Mouse (Mus musculus): Measurements from ENCODE around the gene Dock4. TPM values are rescaled to one million over a fixed set of nuclear protein-coding genes. Genes with fewer than 3 reads are reported as not detected.
"Not testable (repeated sequence)": the region's sequence is repeated elsewhere in the genome, so short reads cannot be mapped to it uniquely, and the experiment has no call there.

Gene Dock4
- total RNA-seq, 2 experiments from 2014 or later, result 14.0 to 16.3 TPM

DNA sequence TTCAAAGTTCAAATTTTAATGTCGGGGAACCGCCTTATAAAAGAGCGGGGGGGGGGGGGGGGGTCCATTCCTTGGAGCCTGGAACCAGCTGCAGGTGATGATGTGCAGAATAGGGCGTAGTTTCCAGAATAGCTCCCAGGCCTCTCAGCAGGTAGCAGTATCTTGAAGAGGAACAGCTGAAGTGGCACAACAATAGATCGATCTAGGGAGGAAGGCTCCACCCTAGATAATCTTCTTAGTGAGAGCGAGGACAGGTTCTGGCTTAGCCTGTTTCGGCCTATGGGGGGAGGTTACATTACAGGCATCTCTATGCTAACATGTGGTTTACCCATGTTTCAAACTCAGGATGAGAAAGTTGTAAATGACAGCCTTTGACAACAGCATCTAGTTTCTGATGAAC, 411.7 kb downstream of the Dock4 start:
- no peak for DNase-seq (ENCODE audit: low spot score in 2 of 2)

GRCm38 (mm10) chr12:40858763-40859162, 413.0 kb downstream of the Dock4 start:
- not testable (repeated sequence) for DNase-seq (ENCODE audit: low spot score in 2 of 2)

GRCm38 (mm10) chr12:40870387-40870786, 424.6 kb downstream of the Dock4 start:
- no peak for DNase-seq (ENCODE audit: low spot score in 2 of 2)

DNA sequence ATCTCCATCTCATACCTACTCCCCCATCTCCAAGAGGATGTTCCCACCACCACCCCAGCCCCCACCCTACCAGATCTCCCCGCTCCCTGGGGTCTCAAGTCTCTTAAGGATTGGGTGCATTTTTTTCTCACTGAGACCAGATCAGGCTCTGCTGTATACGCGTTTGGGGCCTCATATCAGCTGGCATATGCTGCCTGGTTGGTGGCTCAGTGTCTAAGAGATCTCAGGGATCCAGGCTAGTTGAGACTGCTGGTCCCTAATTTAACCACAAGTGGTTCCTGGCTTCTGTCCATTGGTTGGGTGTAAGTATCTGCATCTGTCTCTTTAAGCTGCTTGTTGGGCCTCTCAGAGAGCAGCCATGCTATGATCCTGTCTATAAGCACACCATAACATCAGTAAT, 427.0 kb downstream of the Dock4 start:
- DNase-seq (ENCODE audit: low spot score in 2 of 2), result no peak

DNA sequence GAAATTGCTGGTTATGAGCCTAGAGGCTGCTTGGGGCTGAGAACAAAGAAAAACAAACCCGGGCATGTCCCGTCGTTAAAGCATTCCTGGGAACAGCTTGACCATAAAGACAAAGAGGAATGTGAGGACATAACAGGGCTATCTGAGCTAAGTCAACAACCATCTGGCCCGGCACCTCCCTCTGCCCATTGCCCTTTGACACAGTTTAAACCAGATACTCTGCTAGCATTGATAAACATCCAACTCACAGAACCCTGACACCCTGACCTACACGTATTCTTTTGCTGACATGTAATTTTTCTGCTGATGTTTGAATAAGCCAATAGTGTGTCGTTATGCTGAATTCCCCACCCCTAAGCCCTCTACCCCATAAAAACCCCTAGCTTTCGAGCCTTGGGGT, 427.5 kb downstream of the Dock4 start:
- not testable (repeated sequence) for DNase-seq (ENCODE audit: low spot score in 2 of 2)

- no peak for DNase-seq (ENCODE audit: low spot score in 2 of 2)
These were observed 439.2 kb downstream of the Dock4 start for GRCm38 (mm10) chr12:40884976-40885375.

- no peak for DNase-seq (ENCODE audit: low spot score in 2 of 2)
These were observed 439.6 kb downstream of the Dock4 start for GRCm38 (mm10) chr12:40885377-40885776.

DNA sequence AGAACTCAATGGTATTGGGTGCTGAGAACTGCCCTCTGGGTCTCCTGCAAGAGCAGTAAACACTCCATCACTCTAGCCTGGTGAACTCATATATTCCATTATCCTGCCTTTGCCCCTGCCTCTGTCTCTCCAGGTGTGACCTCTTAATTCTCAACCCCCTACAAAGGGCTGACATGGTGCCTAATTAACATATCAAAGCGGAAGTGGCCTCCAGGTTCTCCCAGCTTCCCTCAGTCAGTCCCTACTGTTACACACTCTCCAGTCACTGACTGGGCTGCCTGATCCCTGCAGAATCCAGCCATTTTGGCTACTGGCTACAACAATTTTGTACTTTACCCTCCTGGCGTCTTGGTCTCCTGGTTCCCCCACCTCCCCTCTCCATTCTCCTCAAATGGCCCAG, 441.7 kb downstream of the Dock4 start:
- no peak for DNase-seq (ENCODE audit: low spot score in 2 of 2)

DNA sequence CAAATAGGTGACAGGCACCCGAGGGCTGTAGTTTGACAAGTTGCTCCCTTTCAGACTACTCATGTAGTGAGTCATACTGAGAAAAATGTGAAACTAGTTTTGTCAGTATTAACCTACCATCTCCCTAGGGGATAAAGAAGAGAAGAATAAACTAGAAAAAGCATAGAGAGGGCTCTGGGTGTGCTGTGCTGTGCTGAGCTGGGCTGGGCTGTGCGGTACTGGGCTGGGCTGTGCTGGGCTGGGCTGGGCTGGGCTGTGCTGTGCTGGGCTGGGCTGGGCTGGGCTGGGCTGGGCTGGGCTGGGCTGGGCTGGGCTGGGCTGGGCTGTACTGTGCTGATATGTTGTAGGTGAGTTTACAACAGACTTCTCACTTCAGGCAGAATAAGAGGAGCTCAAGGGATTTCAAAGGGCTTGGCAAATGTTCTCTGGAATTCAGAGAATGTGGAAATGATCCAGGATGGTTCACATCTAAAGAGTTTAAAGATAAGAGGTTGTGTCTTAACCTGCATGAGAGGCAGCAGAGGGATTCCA, 442.6 kb downstream of the Dock4 start:
- DNase-seq (ENCODE audit: low spot score in 2 of 2), result no peak

GRCm38 (mm10) chr12:40888829-40889228, 443.1 kb downstream of the Dock4 start:
- no peak for DNase-seq (ENCODE audit: low spot score in 2 of 2)

- no peak for DNase-seq (ENCODE audit: low spot score in 2 of 2)
These were observed 443.8 kb downstream of the Dock4 start for GRCm38 (mm10) chr12:40889534-40889933.

DNA sequence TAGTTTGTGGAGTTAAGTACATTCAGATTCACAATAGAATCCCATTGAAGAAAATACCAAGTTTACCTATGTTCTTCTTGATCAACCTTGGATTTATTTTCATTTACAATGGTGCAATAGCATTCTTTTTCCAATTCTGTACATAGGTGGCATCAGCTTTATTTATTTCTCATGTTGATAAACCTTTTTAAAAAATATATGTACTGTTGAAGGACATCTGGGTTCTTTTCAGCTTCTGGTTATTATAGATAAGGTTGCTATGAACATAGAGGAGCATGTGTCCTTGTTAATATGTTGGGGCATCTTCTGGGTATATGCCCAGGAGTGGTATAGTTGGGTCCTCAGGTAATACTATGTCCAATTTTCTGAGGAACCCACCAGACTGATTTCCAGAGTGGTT, 445.4 kb downstream of the Dock4 start:
- no peak for DNase-seq (ENCODE audit: low spot score in 2 of 2)

DNA sequence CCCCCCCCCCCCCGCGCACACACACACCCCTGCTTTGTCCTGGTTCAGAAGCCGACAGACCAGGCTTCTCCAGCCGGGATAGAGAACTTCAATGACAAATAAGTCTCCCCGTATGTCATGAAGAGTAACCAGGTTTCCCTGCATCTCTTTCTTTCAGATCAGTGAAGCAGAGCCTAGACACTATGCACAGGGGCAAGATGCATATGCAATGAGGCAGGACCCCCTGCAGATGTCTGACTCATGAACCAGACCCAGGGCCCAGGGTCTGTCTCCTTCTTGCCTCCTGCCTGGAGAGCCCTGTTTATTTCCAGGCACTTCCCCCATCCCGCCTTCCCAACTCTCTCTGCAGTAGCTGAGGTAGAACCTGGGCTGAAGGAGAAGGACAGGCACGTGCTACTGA, 448.0 kb downstream of the Dock4 start:
- no peak for DNase-seq (ENCODE audit: low spot score in 2 of 2)

- DNase-seq (ENCODE audit: low spot score in 2 of 2), result no peak
These were observed 448.9 kb downstream of the Dock4 start for GRCm38 (mm10) chr12:40894695-40895094.

Other genes with a start within 250 kb of the Dock4 start
- gene Lsmem1, start 246.5 kb upstream of the Dock4 start, total RNA-seq (2021), result under 1 TPM in 1 of 2 experiments, not detected in 1; 0.13 TPM
- 100 to 1,000 TPM; 177 to 248 TPM for gene Ifrd1, start 197.4 kb upstream of the Dock4 start, total RNA-seq (2021)
- 10 to 100 TPM; 11.6 to 15.2 TPM for gene Zfp277, start 50 bp upstream of the Dock4 start, total RNA-seq (2021)